23 mouse cellular contexts compared by ENCODE assay signal in genomic region chr12:105655850-105656249, GRCm38 (mm10). TPM values are rescaled to one million over a fixed set of nuclear protein-coding genes. Genes with fewer than 3 reads are reported as not detected.
"Had no signal": no experiment of that assay in that cellular context is flagged by ENCODE, and none has a peak within 500 bp of the region (broad histone marks: within the 10 kb centered on the region; RNA-seq: fewer than 3 reads in every experiment).

No protein-coding gene starts in this region.

- DNase-seq: lung, adult 18-20 months; lung, embryonic 14.5 days; lung, postnatal 10 days; lung, postnatal 4 days; midbrain, embryonic 14.5 days; retina, postnatal 1 day; right cerebral cortex, adult 18-20 months; right cerebral cortex, postnatal 25 days; right cerebral cortex, postnatal 4 days; thymus, adult 2 months; thymus, postnatal 25 days; thymus, postnatal 4 days had no signal

- ATAC-seq: midbrain, embryonic 16.5 days had no signal

- H3K9ac ChIP-seq: lung, embryonic 14.5 days; midbrain, embryonic 12.5 days; neural tube, embryonic 13.5 days; neural tube, embryonic 15.5 days; stomach, embryonic 15.5 days had no signal

- H3K27ac ChIP-seq: midbrain, embryonic 10.5 days; midbrain, embryonic 12.5 days; neural tube, embryonic 13.5 days; neural tube, embryonic 15.5 days; stomach, embryonic 15.5 days; stomach, postnatal 0 days had no signal

- H3K4me1 ChIP-seq: midbrain, embryonic 10.5 days; midbrain, embryonic 12.5 days; neural tube, embryonic 13.5 days; neural tube, embryonic 15.5 days; stomach, embryonic 15.5 days had no signal

- H3K4me3 ChIP-seq: midbrain, embryonic 10.5 days; midbrain, embryonic 12.5 days; myocyte; neural tube, embryonic 13.5 days; neural tube, embryonic 15.5 days; stomach, embryonic 15.5 days had no signal

- H3K4me2 ChIP-seq: lung, embryonic 14.5 days; midbrain, embryonic 12.5 days; neural tube, embryonic 13.5 days; neural tube, embryonic 15.5 days; stomach, embryonic 15.5 days had no signal

- H3K9me3 ChIP-seq: midbrain, embryonic 10.5 days; midbrain, embryonic 12.5 days; neural tube, embryonic 13.5 days; neural tube, embryonic 15.5 days; stomach, embryonic 15.5 days had no signal

- H3K27me3 ChIP-seq: midbrain, embryonic 12.5 days; neural tube, embryonic 13.5 days; neural tube, embryonic 15.5 days; stomach, embryonic 15.5 days had no signal

RNA-seq across cellular contexts. Expression of gene Ak7, which starts 49.9 kb away (rescaled TPM):
- polyA plus RNA-seq: lung, embryonic 14.5 days had no signal

RNA-seq across cellular contexts. Expression of gene Bdkrb1, which starts 53.0 kb away (rescaled TPM):
- total RNA-seq: megakaryocyte, adult 5-6 weeks; megakaryocyte-erythroid progenitor cell, adult 5-6 weeks had no signal
- polyA plus RNA-seq: lung, embryonic 14.5 days; lung, embryonic 16.5 days; midbrain, embryonic 10.5 days; midbrain, embryonic 12.5 days; midbrain, embryonic 14.5 days; neural tube, embryonic 13.5 days; neural tube, embryonic 15.5 days had no signal
